Mouse (Mus musculus): ENCODE data around the gene Bmpr2. TPM values are rescaled to one million over a fixed set of nuclear protein-coding genes. Genes with fewer than 3 reads are reported as not detected.

Bmpr2 gene
- polyA plus RNA-seq, 1 experiment from 2014 or later = 10.2 TPM

GRCm38 (mm10) chr1:59762208-59762607 lies 992 bp upstream of the Bmpr2 start:
- peak overlapping the region; percentile 69 for H3K4me3 ChIP-seq
- H3K9me3 ChIP-seq = no peaks in the 10 kb centered on the region
- no peaks in the 10 kb centered on the region for H3K27me3 ChIP-seq
- H3K9ac ChIP-seq = peak overlapping the region; percentile 78
- H3K27ac ChIP-seq (replicated peaks) = peak overlapping the region; percentile 99
- peak; percentile 3; the same call in 1 of the 2 replicates for ATAC-seq (ENCODE audit: low FRiP score, low read depth)
- H3K36me3 ChIP-seq = no peaks in the 10 kb centered on the region
- H3K4me1 ChIP-seq (replicated peaks) = peaks cover 10% of the 10 kb centered on the region
- WGBS = 1% methylated on average over 10 of the region's 10 CpGs
- peak overlapping the region; percentile 62 for H3K4me2 ChIP-seq

- H3K9me3 ChIP-seq = no peaks in the 10 kb centered on the region
- H3K4me1 ChIP-seq (replicated peaks) = peaks cover 12% of the 10 kb centered on the region
- H3K4me2 ChIP-seq = peak overlapping the region; percentile 62
- peak overlapping the region; percentile 78 for H3K9ac ChIP-seq
- peak overlapping the region; percentile 69 for H3K4me3 ChIP-seq
- peak overlapping the region; percentile 99 for H3K27ac ChIP-seq (replicated peaks)
- no peaks in the 10 kb centered on the region for H3K27me3 ChIP-seq
- under 1% methylated on average over 44 of the region's 44 CpGs for WGBS
- ATAC-seq (ENCODE audit: low FRiP score, low read depth) = peak; percentile 80
- no peaks in the 10 kb centered on the region for H3K36me3 ChIP-seq
These were observed 493 bp upstream of the Bmpr2 start for GRCm38 (mm10) chr1:59762651-59763163.

- peak; percentile 63 for ATAC-seq (ENCODE audit: low FRiP score, low read depth)
- whole genome bisulfite sequencing = under 1% methylated on average over 51 of the region's 55 CpGs
- Histone ChIP-seq H3K27ac (replicated peaks) (peak overlapping the region; percentile 99), H3K4me3 (peak overlapping the region; percentile 69), H3K27me3 (no peaks in the 10 kb centered on the region), H3K4me1 (replicated peaks) (peaks cover 18% of the 10 kb centered on the region), H3K9me3 (no peaks in the 10 kb centered on the region), H3K36me3 (no peaks in the 10 kb centered on the region), H3K9ac (peak overlapping the region; percentile 78), H3K4me2 (peak overlapping the region; percentile 62)
These were observed 616 bp downstream of the Bmpr2 start for GRCm38 (mm10) chr1:59763781-59764251.

GRCm38 (mm10) chr1:59764407-59764971 lies 1.3 kb downstream of the Bmpr2 start:
- ATAC-seq (ENCODE audit: low FRiP score, low read depth) = no peak
- no peaks in the 10 kb centered on the region for H3K27me3 ChIP-seq
- 0% methylated on average over 27 of the region's 27 CpGs for WGBS

DNA sequence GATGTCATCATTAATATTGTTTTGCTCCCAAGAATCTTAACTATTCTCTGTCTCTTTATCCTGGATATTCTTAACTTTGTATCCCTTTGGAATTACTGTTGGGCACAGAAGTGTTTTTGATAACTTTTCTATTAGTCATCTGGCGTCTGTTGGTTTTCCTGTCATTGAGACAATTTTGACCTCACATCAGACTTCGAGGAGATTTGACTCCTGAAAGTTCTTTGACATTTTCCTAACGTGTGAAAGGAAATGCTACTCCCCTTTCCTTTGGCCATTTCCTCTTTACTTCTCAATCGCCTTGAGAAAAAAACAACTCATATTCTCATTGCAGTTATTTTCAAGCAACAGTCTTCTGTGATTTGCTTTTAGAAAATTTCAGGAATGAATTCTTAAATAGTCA lies 2.1 kb downstream of the Bmpr2 start:
- Histone ChIP-seq H3K4me1 (replicated peaks) (peaks cover 25% of the 10 kb centered on the region), H3K36me3 (no peaks in the 10 kb centered on the region), H3K9ac (peak overlapping the region; percentile 37), H3K27ac (replicated peaks) (no peak overlapping the region), H3K27me3 (no peaks in the 10 kb centered on the region), H3K4me2 (peak overlapping the region; percentile 62), H3K4me3 (peak overlapping the region; percentile 69), H3K9me3 (no peaks in the 10 kb centered on the region)
- 1% methylated on average over 4 of the region's 4 CpGs for WGBS
- no peak for ATAC-seq (ENCODE audit: low FRiP score, low read depth)

More at GRCm38 (mm10) chr1:59764407-59764971, 1.3 kb downstream of the Bmpr2 start:
- Histone ChIP-seq H3K9me3 (no peaks in the 10 kb centered on the region), H3K4me2 (peak overlapping the region; percentile 62), H3K27ac (replicated peaks) (peak overlapping the region; percentile 99), H3K36me3 (no peaks in the 10 kb centered on the region), H3K4me3 (peak overlapping the region; percentile 69), H3K4me1 (replicated peaks) (peaks cover 18% of the 10 kb centered on the region), H3K9ac (peak overlapping the region; percentile 78)

DNA sequence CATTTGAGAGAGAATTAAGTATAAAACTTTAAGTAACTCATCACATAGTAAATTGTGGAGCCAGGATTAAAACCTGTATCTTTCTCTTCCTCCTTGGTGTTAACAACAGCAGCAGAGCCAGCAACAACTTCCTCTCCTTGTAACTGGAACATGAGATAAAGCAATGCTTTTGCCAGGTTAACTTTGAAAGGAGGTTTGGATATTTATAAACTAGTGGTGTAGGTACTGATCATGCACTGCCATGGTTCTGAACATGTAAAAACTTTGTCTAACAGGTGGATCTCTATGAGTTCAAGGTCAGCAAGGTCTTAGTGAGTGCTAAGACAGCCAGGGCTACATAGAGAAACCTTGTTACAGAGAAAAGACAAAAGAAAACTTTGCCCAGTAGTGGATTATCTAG lies 3.4 kb downstream of the Bmpr2 start:
- no peaks in the 10 kb centered on the region for H3K27me3 ChIP-seq
- H3K4me1 ChIP-seq (replicated peaks) = peaks cover 35% of the 10 kb centered on the region
- H3K9ac ChIP-seq = peak overlapping the region; percentile 36; the same call in 1 of the 2 replicates
- ATAC-seq (ENCODE audit: low FRiP score, low read depth) = no peak
- peak overlapping the region; percentile 37 for H3K4me3 ChIP-seq
- no peaks in the 10 kb centered on the region for H3K36me3 ChIP-seq
- H3K27ac ChIP-seq (replicated peaks) = no peak overlapping the region
- peak overlapping the region; percentile 63 for H3K4me2 ChIP-seq
- H3K9me3 ChIP-seq = no peaks in the 10 kb centered on the region

- Histone ChIP-seq H3K27me3 (no peaks in the 10 kb centered on the region), H3K9ac (no peak overlapping the region)
These were observed 8.7 kb downstream of the Bmpr2 start for GRCm38 (mm10) chr1:59771871-59772270.

GRCm38 (mm10) chr1:59781080-59781479 lies 17.9 kb downstream of the Bmpr2 start:
- 81% methylated on average over 1 of the region's 1 CpGs for WGBS
- no peak for ATAC-seq (ENCODE audit: low FRiP score, low read depth)
- Histone ChIP-seq H3K36me3 (no peaks in the 10 kb centered on the region), H3K4me2 (no peak overlapping the region), H3K9ac (no peak overlapping the region), H3K9me3 (no peaks in the 10 kb centered on the region), H3K27me3 (no peaks in the 10 kb centered on the region), H3K4me1 (replicated peaks) (no peaks in the 10 kb centered on the region), H3K4me3 (no peak overlapping the region), H3K27ac (replicated peaks) (no peak overlapping the region)

More at GRCm38 (mm10) chr1:59771871-59772270, 8.7 kb downstream of the Bmpr2 start:
- Histone ChIP-seq H3K4me3 (no peak overlapping the region), H3K9me3 (no peaks in the 10 kb centered on the region), H3K4me1 (replicated peaks) (peaks cover 33% of the 10 kb centered on the region), H3K36me3 (no peaks in the 10 kb centered on the region), H3K27ac (replicated peaks) (no peak overlapping the region), H3K4me2 (no peak overlapping the region)
- 68% methylated on average over 3 of the region's 3 CpGs for WGBS
- ATAC-seq (ENCODE audit: low FRiP score, low read depth) = no peak

- Histone ChIP-seq H3K9ac (no peak overlapping the region), H3K36me3 (no peaks in the 10 kb centered on the region), H3K4me3 (no peak overlapping the region), H3K4me2 (0 out of 2 replicates have a peak overlapping the region, but pooled peaks have one; percentile 15), H3K27ac (replicated peaks) (peak overlapping the region; percentile 59; the same call in 1 of the 2 replicates), H3K27me3 (no peaks in the 10 kb centered on the region), H3K9me3 (no peaks in the 10 kb centered on the region), H3K4me1 (replicated peaks) (peaks cover 13% of the 10 kb centered on the region)
- peak; percentile 63; the same call in 1 of the 2 replicates for ATAC-seq (ENCODE audit: low FRiP score, low read depth)
- 9% methylated on average over 6 of the region's 6 CpGs for WGBS
These were observed 25.8 kb downstream of the Bmpr2 start for GRCm38 (mm10) chr1:59788975-59789374.

- 0 out of 2 replicates have a peak, but pooled peaks have one; percentile 27 for ATAC-seq (ENCODE audit: low FRiP score, low read depth)
- Histone ChIP-seq H3K9ac (no peak overlapping the region), H3K4me2 (no peak overlapping the region), H3K27me3 (no peaks in the 10 kb centered on the region), H3K4me1 (replicated peaks) (peaks cover 13% of the 10 kb centered on the region), H3K36me3 (no peaks in the 10 kb centered on the region), H3K27ac (replicated peaks) (no peak overlapping the region), H3K9me3 (no peaks in the 10 kb centered on the region), H3K4me3 (no peak overlapping the region)
- WGBS = 39% methylated on average over 5 of the region's 5 CpGs
These were observed 26.5 kb downstream of the Bmpr2 start for GRCm38 (mm10) chr1:59789741-59790140.

DNA sequence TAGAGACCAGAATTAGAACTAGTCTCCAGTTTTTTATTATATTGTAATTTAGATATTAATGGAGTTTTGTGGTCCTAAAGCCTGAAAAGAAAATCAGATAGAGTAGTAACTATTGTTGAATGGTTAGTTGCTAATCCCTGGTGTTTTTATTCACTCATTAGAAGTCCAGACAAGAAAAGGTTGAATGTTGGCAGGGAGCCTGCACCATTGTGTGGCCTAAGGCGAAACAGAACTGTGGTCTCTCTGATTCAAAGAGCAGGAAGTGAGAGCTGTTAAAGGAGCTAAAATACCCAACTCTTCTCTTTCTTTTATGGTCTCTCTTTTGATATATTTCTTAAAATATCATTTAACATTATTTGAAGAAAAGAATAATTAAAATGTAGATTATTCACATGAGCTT lies 32.1 kb downstream of the Bmpr2 start:
- Histone ChIP-seq H3K9ac (no peak overlapping the region), H3K4me3 (no peak overlapping the region), H3K27me3 (no peaks in the 10 kb centered on the region), H3K4me2 (no peak overlapping the region), H3K27ac (replicated peaks) (no peak overlapping the region), H3K4me1 (replicated peaks) (no peaks in the 10 kb centered on the region; the same call in 1 of the 2 replicates), H3K9me3 (no peaks in the 10 kb centered on the region), H3K36me3 (no peaks in the 10 kb centered on the region)
- 8% methylated on average over 1 of the region's 1 CpGs for WGBS
- ATAC-seq (ENCODE audit: low FRiP score, low read depth) = no peak

DNA sequence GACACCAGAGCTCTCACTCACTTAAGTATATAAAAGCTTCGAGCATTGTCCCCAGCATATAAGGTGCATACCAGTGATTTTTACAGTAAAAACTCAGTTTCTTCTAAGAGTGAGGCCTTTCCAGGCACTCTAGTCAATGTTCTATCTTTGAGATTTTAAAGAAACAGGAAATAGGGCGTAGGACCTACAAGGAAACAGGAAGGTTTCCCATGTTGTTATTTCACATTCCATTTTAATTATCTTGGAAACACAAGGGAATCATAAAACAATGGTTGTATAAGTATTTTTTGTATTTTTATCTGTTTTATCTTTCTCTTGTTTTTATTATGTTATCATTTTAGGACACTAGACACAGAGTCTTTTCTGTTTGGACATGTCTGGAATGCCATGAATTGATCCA lies 34.7 kb downstream of the Bmpr2 start:
- H3K9ac ChIP-seq = no peak overlapping the region
- H3K4me1 ChIP-seq (replicated peaks) = no peaks in the 10 kb centered on the region
- H3K4me2 ChIP-seq = no peak overlapping the region
- H3K4me3 ChIP-seq = no peak overlapping the region
- H3K9me3 ChIP-seq = no peaks in the 10 kb centered on the region
- no peak for ATAC-seq (ENCODE audit: low FRiP score, low read depth)
- no peaks in the 10 kb centered on the region for H3K27me3 ChIP-seq
- 0 out of 2 replicates have a peak overlapping the region, but pooled peaks have one; percentile 38 for H3K27ac ChIP-seq (replicated peaks)
- H3K36me3 ChIP-seq = no peaks in the 10 kb centered on the region
- WGBS = 95% methylated on average over 2 of the region's 2 CpGs
